In genomic region chr17:25786280-25786679, GRCm38 (mm10) we compare ENCODE assay signal across 8 mouse cellular contexts. TPM values are rescaled to one million over a fixed set of nuclear protein-coding genes. Genes with fewer than 3 reads are reported as not detected.
DNase-seq lines count a peak whose midpoint lies in the region; ATAC-seq lines count a peak whose summit lies in the region.
"Had no signal": no experiment of that assay in that cellular context is flagged by ENCODE, and none has a peak within 500 bp of the region (broad histone marks: within the 10 kb centered on the region; RNA-seq: fewer than 3 reads in every experiment).

TSS of gene Ccdc78 (plus strand) at chr17:25786580.

- peaks cover 41% of the 10 kb centered on the region for H3K36me3 ChIP-seq in lung, embryonic 15.5 days
- H3K36me3 ChIP-seq in forebrain, embryonic 10.5 days (replicated peaks) = peaks cover 72% of the 10 kb centered on the region
- H3K36me3 ChIP-seq in limb, embryonic 10.5 days = peaks cover 61% of the 10 kb centered on the region
- peaks cover 48% of the 10 kb centered on the region for H3K36me3 ChIP-seq in neural tube, embryonic 15.5 days

- peaks cover 30% of the 10 kb centered on the region for H3K4me1 ChIP-seq in lung, embryonic 15.5 days
- H3K4me1 ChIP-seq in forebrain, embryonic 10.5 days = peaks cover 48% of the 10 kb centered on the region
- peaks cover 38% of the 10 kb centered on the region for H3K4me1 ChIP-seq in limb, embryonic 10.5 days
- peaks cover 46% of the 10 kb centered on the region for H3K4me1 ChIP-seq in neural tube, embryonic 15.5 days

- peak within 1 kb of the TSS; percentile 78 for H3K4me3 ChIP-seq in lung, embryonic 15.5 days
- peak within 1 kb of the TSS; percentile 60 for H3K4me3 ChIP-seq in forebrain, embryonic 10.5 days
- H3K4me3 ChIP-seq in limb, embryonic 10.5 days = peak within 1 kb of the TSS; percentile 79
- peak within 1 kb of the TSS; percentile 85 for H3K4me3 ChIP-seq in neural tube, embryonic 15.5 days (replicated peaks)

- no peaks in the 10 kb centered on the region for H3K9me3 ChIP-seq in lung, embryonic 15.5 days
- H3K9me3 ChIP-seq in forebrain, embryonic 10.5 days = no peaks in the 10 kb centered on the region
- no peaks in the 10 kb centered on the region for H3K9me3 ChIP-seq in limb, embryonic 10.5 days (replicated peaks)
- no peaks in the 10 kb centered on the region for H3K9me3 ChIP-seq in neural tube, embryonic 15.5 days (replicated peaks)

- H3K27ac ChIP-seq in lung, embryonic 15.5 days = peak within 1 kb of the TSS; percentile 91
- peak within 1 kb of the TSS; percentile 92 for H3K27ac ChIP-seq in forebrain, embryonic 10.5 days
- peak within 1 kb of the TSS; percentile 95 for H3K27ac ChIP-seq in limb, embryonic 10.5 days
- peak within 1 kb of the TSS; percentile 94 for H3K27ac ChIP-seq in neural tube, embryonic 15.5 days (replicated peaks)

- DNase-seq in lung, postnatal 36 days = no peak
- DNase-seq in forebrain, embryonic 10.5 days (ENCODE audit: extremely low spot score, low spot score) = no peak
- no peak for DNase-seq in limb, embryonic 10.5 days (ENCODE audit: low spot score)
- DNase-seq in embryo, embryonic 9.5 days (ENCODE audit: extremely low spot score) = no peak
- DNase-seq in spleen, postnatal 14 days (ENCODE audit: low spot score in 2 of 2) = no peak
- DNase-seq: adrenal gland, adult 2 months had no signal

- H3K27me3 ChIP-seq in lung, embryonic 15.5 days = no peaks in the 10 kb centered on the region
- H3K27me3 ChIP-seq in forebrain, embryonic 10.5 days (ENCODE audit: poor library complexity, severe bottlenecking) = no peaks in the 10 kb centered on the region
- no peaks in the 10 kb centered on the region for H3K27me3 ChIP-seq in limb, embryonic 10.5 days (ENCODE audit: low read depth, poor library complexity, severe bottlenecking)
- no peaks in the 10 kb centered on the region for H3K27me3 ChIP-seq in neural tube, embryonic 15.5 days (replicated peaks)

- peak within 1 kb of the TSS; percentile 73 for H3K9ac ChIP-seq in lung, embryonic 15.5 days
- H3K9ac ChIP-seq in neural tube, embryonic 15.5 days (replicated peaks) = peak within 1 kb of the TSS; percentile 82

- ATAC-seq in lung, embryonic 15.5 days (ENCODE audit: borderline replicate concordance, extremely low read depth, low FRiP score, low TSS enrichment) = no peak
- no peak for ATAC-seq in neural tube, embryonic 15.5 days (ENCODE audit: low FRiP score)

- 78% methylated on average over 3 of the region's 3 CpGs for WGBS in lung, embryonic 15.5 days
- WGBS in forebrain, embryonic 10.5 days = 84% methylated on average over 3 of the region's 3 CpGs
- WGBS in limb, embryonic 10.5 days = 88% methylated on average over 3 of the region's 3 CpGs
- 81% methylated on average over 3 of the region's 3 CpGs for WGBS in neural tube, embryonic 15.5 days

- peak within 1 kb of the TSS; percentile 80 for H3K4me2 ChIP-seq in lung, embryonic 15.5 days
- H3K4me2 ChIP-seq in neural tube, embryonic 15.5 days = peak within 1 kb of the TSS; percentile 94

RNA-seq across cellular contexts. Expression of gene Ccdc78, which starts in this region (rescaled TPM):
- polyA plus RNA-seq in lung, embryonic 15.5 days (2015; fragmentation: Nextera tagmentation; extraction: Ambion mirVana) = 0.70 and 0.76 TPM in 2 replicates
- 1.4 and 1.5 TPM in 2 replicates for polyA plus RNA-seq in forebrain, embryonic 10.5 days (2016; fragmentation: Nextera tagmentation; extraction: Ambion mirVana)
- 0.44 and 0.50 TPM in 2 replicates for polyA plus RNA-seq in limb, embryonic 10.5 days (2016; fragmentation: Nextera tagmentation; extraction: Ambion mirVana)
- 0.17 and 0.41 TPM in 2 replicates for polyA plus RNA-seq in neural tube, embryonic 15.5 days (2015; fragmentation: Nextera tagmentation; extraction: Ambion mirVana)
